Mouse (Mus musculus) splenic B cell, adult 2 months (primary cell): Measurements from ENCODE around the gene Ap4e1.
"Not testable (repeated sequence)": the region's sequence is repeated elsewhere in the genome, so short reads cannot be mapped to it uniquely, and the experiment has no call there.

Source experiments
- DNase-seq: peaks from one replicate; pipeline ENCODE4 v3.0.0-alpha.2; 2011; ENCODE audit warnings: low read depth, low spot score
- H3K27me3 ChIP-seq: 2 replicates; pipeline ENCODE4 v1.6.1; 2012; ENCODE audit warnings: mild to moderate bottlenecking, low read length, moderate library complexity, mixed read lengths; ENCODE audit not compliant: control insufficient read depth, poor library complexity, insufficient read depth, severe bottlenecking
- H3K36me3 ChIP-seq: 2 replicates; pipeline ENCODE4 v1.6.1; 2012; ENCODE audit warnings: mild to moderate bottlenecking, low read length, moderate library complexity, mixed read lengths; ENCODE audit not compliant: control insufficient read depth, poor library complexity, insufficient read depth, severe bottlenecking

Gene Ap4e1

GRCm38 (mm10) chr2:127037299-127037698, 28.8 kb downstream of the Ap4e1 start:
- H3K36me3 ChIP-seq: peaks cover 8% of the 10 kb centered on the region
- no peak for DNase-seq
- no peaks in the 10 kb centered on the region for H3K27me3 ChIP-seq

- Histone ChIP-seq H3K27me3 (no peaks in the 10 kb centered on the region), H3K36me3 (peaks cover 11% of the 10 kb centered on the region)
- DNase-seq: no peak
Measured at GRCm38 (mm10) chr2:127061471-127061870, 53.0 kb downstream of the Ap4e1 start.

- Histone ChIP-seq H3K36me3 (no peaks in the 10 kb centered on the region), H3K27me3 (no peaks in the 10 kb centered on the region)
- no peak for DNase-seq
Measured at GRCm38 (mm10) chr2:127068806-127069205, 60.3 kb downstream of the Ap4e1 start.

- no peak for DNase-seq
- Histone ChIP-seq H3K36me3 (no peaks in the 10 kb centered on the region), H3K27me3 (no peaks in the 10 kb centered on the region)
Measured at GRCm38 (mm10) chr2:127069781-127070434, 61.4 kb downstream of the Ap4e1 start.

GRCm38 (mm10) chr2:127070435-127070841, 61.9 kb downstream of the Ap4e1 start, which contains the start of gene Blvra:
Gene Blvra, plus strand, starts transcription at chr2:127070665.
- no peaks in the 10 kb centered on the region for H3K36me3 ChIP-seq
- H3K27me3 ChIP-seq: no peaks in the 10 kb centered on the region
- peak; percentile 92 for DNase-seq

- H3K27me3 ChIP-seq: no peaks in the 10 kb centered on the region
- no peaks in the 10 kb centered on the region for H3K36me3 ChIP-seq
- DNase-seq: peak; percentile 3
Measured at GRCm38 (mm10) chr2:127070879-127071278, 62.4 kb downstream of the Ap4e1 start.

GRCm38 (mm10) chr2:127074116-127074515, 65.6 kb downstream of the Ap4e1 start:
- no peaks in the 10 kb centered on the region for H3K36me3 ChIP-seq
- DNase-seq: no peak

GRCm38 (mm10) chr2:127077611-127078010, 69.1 kb downstream of the Ap4e1 start:
- DNase-seq: no peak
- Histone ChIP-seq H3K27me3 (no peaks in the 10 kb centered on the region), H3K36me3 (0 out of 2 replicates have a peak, but pooled peaks cover 1% of the 10 kb centered on the region)

More at GRCm38 (mm10) chr2:127074116-127074515, 65.6 kb downstream of the Ap4e1 start:
- H3K27me3 ChIP-seq: no peaks in the 10 kb centered on the region

GRCm38 (mm10) chr2:127079066-127079465, 70.5 kb downstream of the Ap4e1 start:
- not testable (repeated sequence) for H3K36me3 ChIP-seq, H3K27me3 ChIP-seq, DNase-seq

- 0 out of 2 replicates have a peak, but pooled peaks cover 1% of the 10 kb centered on the region for H3K36me3 ChIP-seq
- no peak for DNase-seq
- no peaks in the 10 kb centered on the region for H3K27me3 ChIP-seq
Measured at GRCm38 (mm10) chr2:127079881-127080590, 71.5 kb downstream of the Ap4e1 start.

GRCm38 (mm10) chr2:127080591-127081218, 72.2 kb downstream of the Ap4e1 start:
- Histone ChIP-seq H3K27me3 (no peaks in the 10 kb centered on the region), H3K36me3 (0 out of 2 replicates have a peak, but pooled peaks cover 1% of the 10 kb centered on the region)
- DNase-seq: no peak

GRCm38 (mm10) chr2:127086235-127086634, 77.7 kb downstream of the Ap4e1 start:
- peak; percentile 53 for DNase-seq
- H3K36me3 ChIP-seq: no peaks in the 10 kb centered on the region
- H3K27me3 ChIP-seq: no peaks in the 10 kb centered on the region

- not testable (repeated sequence) for DNase-seq, H3K27me3 ChIP-seq, H3K36me3 ChIP-seq
Measured at GRCm38 (mm10) chr2:127090151-127090550, 81.6 kb downstream of the Ap4e1 start.

- DNase-seq: no peak
- Histone ChIP-seq H3K27me3 (no peaks in the 10 kb centered on the region), H3K36me3 (peaks cover 7% of the 10 kb centered on the region; the same call in 1 of the 2 replicates)
Measured at GRCm38 (mm10) chr2:127092000-127092399, 83.5 kb downstream of the Ap4e1 start.

GRCm38 (mm10) chr2:127108986-127109385, 100.5 kb downstream of the Ap4e1 start:
- H3K27me3 ChIP-seq: no peaks in the 10 kb centered on the region
- no peak for DNase-seq
- H3K36me3 ChIP-seq: 0 out of 2 replicates have a peak, but pooled peaks cover 3% of the 10 kb centered on the region
